Mouse (Mus musculus) limb, embryonic 13.5 days (tissue): ENCODE data around the gene Slc7a11. TPM values are rescaled to one million over a fixed set of nuclear protein-coding genes. Genes with fewer than 3 reads are reported as not detected.

Experiments used
- ATAC-seq: fragments of 200-750 bp; cut with Nextera tagmentation; 2 replicates; pipeline ENCODE4 v1.8.0; 2017; ENCODE audit warnings: low read depth, moderate number of reproducible peaks, moderate TSS enrichment; ENCODE audit not compliant: low FRiP score
- H3K27ac ChIP-seq: fragments of 300-500 bp; sonication (generic); 2 replicates; pipeline ENCODE4 v1.5.1; 2015; ENCODE audit warnings: inconsistent platforms, mild to moderate bottlenecking, moderate library complexity
- H3K27me3 ChIP-seq: fragments of 300-500 bp; sonication (generic); 2 replicates; pipeline ENCODE4 v1.6.1; 2015; ENCODE audit warnings: mild to moderate bottlenecking, inconsistent platforms
- H3K36me3 ChIP-seq: fragments of 300-500 bp; sonication (generic); 2 replicates; pipeline ENCODE4 v1.6.1; 2015; ENCODE audit warnings: inconsistent platforms, mild to moderate bottlenecking, moderate library complexity
- H3K4me1 ChIP-seq: fragments of 300-500 bp; sonication (generic); 2 replicates; pipeline ENCODE4 v1.6.1; 2015; ENCODE audit warnings: inconsistent platforms
- H3K4me2 ChIP-seq: fragments of 300-500 bp; sonication (generic); replicated peaks from 2 replicates; pipeline ENCODE4 v1.6.1; 2015; ENCODE audit warnings: inconsistent platforms, mild to moderate bottlenecking, moderate library complexity
- H3K4me3 ChIP-seq: fragments of 300-500 bp; sonication (generic); 2 replicates; pipeline ENCODE4 v1.5.1; 2015; ENCODE audit warnings: moderate library complexity, mild to moderate bottlenecking, inconsistent platforms
- H3K9ac ChIP-seq: fragments of 300-500 bp; sonication (generic); 2 replicates; pipeline ENCODE4 v1.6.1; 2015; ENCODE audit warnings: mild to moderate bottlenecking, inconsistent platforms
- H3K9me3 ChIP-seq: fragments of 300-500 bp; sonication (generic); 2 replicates; pipeline ENCODE4 v1.6.1; 2016; ENCODE audit warnings: inconsistent platforms
- WGBS: fragments of 180-500 bp; shearing (Covaris S2); methylation state at CpG from one replicate; pipeline ENCODE4 v1.1.7; 2015; 5-methylcytosine and 5-hydroxymethylcytosine counted together
- polyA plus RNA-seq: library from polyadenylated mRNA; unstranded; fragments of >200 nt; fragmentation: Nextera tagmentation; extraction: Ambion mirVana; gene quantifications from 2 replicates; pipeline ENCODE4 v1.2.1, GENCODE M21; 2015

Slc7a11 gene
- 2.0 and 2.6 TPM in 2 replicates for polyA plus RNA-seq

- Histone ChIP-seq H3K9me3 (no peaks in the 10 kb centered on the region), H3K4me2 (peak within 1 kb of the TSS; percentile 72), H3K4me3 (peak within 1 kb of the TSS; percentile 38), H3K27me3 (no peaks in the 10 kb centered on the region), H3K27ac (peak within 1 kb of the TSS; percentile 28; the same call in 1 of the 2 replicates), H3K4me1 (peaks cover 22% of the 10 kb centered on the region), H3K9ac (peak within 1 kb of the TSS; percentile 35), H3K36me3 (no peaks in the 10 kb centered on the region)
- under 1% methylated on average over 11 of the region's 11 CpGs for WGBS
- peak; percentile 51; the same call in 1 of the 2 replicates for ATAC-seq
These were observed at the start of gene Slc7a11 for GRCm38 (mm10) chr3:50443421-50443916. Slc7a11 (minus strand) TSS chr3:50443614.

- H3K4me2 ChIP-seq = no peak overlapping the region
- 95% methylated on average over 2 of the region's 2 CpGs for WGBS
- no peak for ATAC-seq
- no peak overlapping the region for H3K27ac ChIP-seq
- no peaks in the 10 kb centered on the region for H3K4me1 ChIP-seq
- no peak overlapping the region for H3K4me3 ChIP-seq
- no peaks in the 10 kb centered on the region for H3K36me3 ChIP-seq
- no peak overlapping the region for H3K9ac ChIP-seq
- peaks cover 8% of the 10 kb centered on the region; the same call in 1 of the 2 replicates for H3K9me3 ChIP-seq
- H3K27me3 ChIP-seq = no peaks in the 10 kb centered on the region
These were observed 48.3 kb upstream of the Slc7a11 start for GRCm38 (mm10) chr3:50491678-50492077.

DNA sequence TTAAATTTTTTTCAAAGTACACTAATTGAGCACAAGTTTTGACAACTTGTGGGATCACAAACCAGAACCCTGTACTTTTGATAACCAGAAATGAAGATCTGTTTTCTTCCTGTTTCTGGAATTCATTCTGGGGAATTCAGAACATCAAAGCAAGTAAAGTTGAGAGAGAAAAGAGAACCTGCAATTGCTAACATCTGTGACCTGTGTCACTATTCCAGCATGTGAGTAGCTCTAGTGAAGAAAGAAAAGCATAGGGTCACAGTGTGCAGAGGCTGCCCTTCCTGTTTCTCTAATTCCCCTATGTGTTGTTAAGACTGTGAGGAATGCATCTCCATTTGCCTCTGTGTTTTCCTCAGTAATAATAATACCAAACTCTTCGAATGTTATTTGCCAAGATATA, 40.7 kb upstream of the Slc7a11 start:
- Histone ChIP-seq H3K27me3 (no peaks in the 10 kb centered on the region), H3K9me3 (no peaks in the 10 kb centered on the region), H3K9ac (no peak overlapping the region), H3K27ac (no peak overlapping the region), H3K4me1 (peaks cover 4% of the 10 kb centered on the region; the same call in 1 of the 2 replicates), H3K4me2 (no peak overlapping the region), H3K4me3 (no peak overlapping the region), H3K36me3 (no peaks in the 10 kb centered on the region)
- WGBS = 50% methylated on average over 1 of the region's 1 CpGs
- ATAC-seq = no peak

- Histone ChIP-seq H3K27me3 (no peaks in the 10 kb centered on the region), H3K36me3 (no peaks in the 10 kb centered on the region), H3K9ac (no peak overlapping the region), H3K4me3 (no peak overlapping the region), H3K9me3 (no peaks in the 10 kb centered on the region), H3K4me2 (no peak overlapping the region), H3K27ac (no peak overlapping the region), H3K4me1 (no peaks in the 10 kb centered on the region)
- no peak for ATAC-seq
- 91% methylated on average over 2 of the region's 2 CpGs for WGBS
These were observed 18.8 kb upstream of the Slc7a11 start for GRCm38 (mm10) chr3:50462223-50462622.

- no peak overlapping the region for H3K27ac ChIP-seq
These were observed 13.7 kb upstream of the Slc7a11 start for GRCm38 (mm10) chr3:50457136-50457535.

GRCm38 (mm10) chr3:50456564-50456963, 13.2 kb upstream of the Slc7a11 start:
- no peak overlapping the region for H3K9ac ChIP-seq
- H3K4me3 ChIP-seq = no peak overlapping the region
- H3K36me3 ChIP-seq = no peaks in the 10 kb centered on the region
- no peaks in the 10 kb centered on the region for H3K4me1 ChIP-seq
- H3K4me2 ChIP-seq = no peak overlapping the region
- H3K27ac ChIP-seq = no peak overlapping the region
- 77% methylated on average over 4 of the region's 4 CpGs for WGBS
- ATAC-seq = no peak
- H3K9me3 ChIP-seq = no peaks in the 10 kb centered on the region
- H3K27me3 ChIP-seq = no peaks in the 10 kb centered on the region

More at GRCm38 (mm10) chr3:50457136-50457535, 13.7 kb upstream of the Slc7a11 start:
- no peak overlapping the region for H3K4me3 ChIP-seq
- no peak for ATAC-seq
- no peaks in the 10 kb centered on the region for H3K27me3 ChIP-seq
- H3K36me3 ChIP-seq = no peaks in the 10 kb centered on the region
- WGBS = 83% methylated on average over 5 of the region's 5 CpGs
- no peaks in the 10 kb centered on the region for H3K9me3 ChIP-seq
- no peak overlapping the region for H3K9ac ChIP-seq
- no peaks in the 10 kb centered on the region for H3K4me1 ChIP-seq
- H3K4me2 ChIP-seq = no peak overlapping the region

DNA sequence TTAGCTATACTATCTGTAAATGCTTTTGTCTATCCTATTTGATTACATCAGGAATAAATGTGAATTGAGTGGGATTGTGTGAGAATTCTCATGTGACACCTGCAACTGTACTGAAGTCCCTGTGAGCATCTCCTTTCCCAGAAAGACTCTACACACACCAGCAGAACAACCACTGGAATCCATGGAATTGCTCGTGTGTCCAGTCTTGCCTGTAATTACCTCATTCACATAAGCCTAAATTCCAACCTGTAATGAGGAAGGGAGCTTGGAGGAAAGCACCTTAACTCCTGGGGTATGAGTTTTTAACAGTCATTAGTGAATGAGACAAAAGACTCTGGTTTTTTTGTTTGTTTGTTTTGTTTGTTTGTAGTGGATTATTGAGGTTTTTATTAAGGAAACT, 12.6 kb upstream of the Slc7a11 start:
- no peak overlapping the region for H3K4me2 ChIP-seq
- H3K27ac ChIP-seq = no peak overlapping the region
- H3K4me1 ChIP-seq = no peaks in the 10 kb centered on the region
- no peaks in the 10 kb centered on the region for H3K27me3 ChIP-seq
- H3K9ac ChIP-seq = no peak overlapping the region
- ATAC-seq = no peak
- no peaks in the 10 kb centered on the region for H3K36me3 ChIP-seq
- WGBS = 53% methylated on average over 1 of the region's 1 CpGs
- no peak overlapping the region for H3K4me3 ChIP-seq
- no peaks in the 10 kb centered on the region for H3K9me3 ChIP-seq

- no peaks in the 10 kb centered on the region for H3K36me3 ChIP-seq
- no peak for ATAC-seq
- peaks cover 21% of the 10 kb centered on the region for H3K4me1 ChIP-seq
- no peaks in the 10 kb centered on the region for H3K9me3 ChIP-seq
- WGBS = 70% methylated on average over 10 of the region's 10 CpGs
- H3K27me3 ChIP-seq = no peaks in the 10 kb centered on the region
- H3K9ac ChIP-seq = no peak overlapping the region
- no peak overlapping the region for H3K27ac ChIP-seq
- H3K4me3 ChIP-seq = no peak overlapping the region
- H3K4me2 ChIP-seq = no peak overlapping the region
These were observed 1.8 kb upstream of the Slc7a11 start for GRCm38 (mm10) chr3:50445050-50445775.

DNA sequence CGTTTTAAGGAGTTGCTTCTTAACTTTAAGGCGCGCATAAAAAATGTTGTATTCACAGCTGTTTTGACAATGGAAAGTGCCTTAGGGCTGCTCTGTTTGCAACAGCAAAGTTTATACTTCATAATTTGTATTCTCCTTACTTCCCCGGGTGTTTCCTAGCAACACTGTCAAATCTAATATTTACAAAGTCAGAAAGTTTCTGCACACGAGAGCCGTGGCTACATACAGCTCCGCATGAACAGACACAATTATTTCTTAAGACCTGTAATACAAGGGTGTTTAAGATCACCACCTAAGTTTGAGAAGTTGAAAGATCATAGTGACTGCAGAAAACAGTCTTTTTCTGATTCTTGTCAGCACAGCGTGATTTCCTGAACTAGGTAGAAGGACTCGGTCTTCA, 528 bp upstream of the Slc7a11 start:
- WGBS = 17% methylated on average over 9 of the region's 9 CpGs
- Histone ChIP-seq H3K9ac (peak overlapping the region; percentile 35; the same call in 1 of the 2 replicates), H3K36me3 (no peaks in the 10 kb centered on the region), H3K4me1 (peaks cover 22% of the 10 kb centered on the region), H3K4me2 (peak overlapping the region; percentile 72), H3K9me3 (no peaks in the 10 kb centered on the region), H3K27ac (no peak overlapping the region), H3K4me3 (peak overlapping the region; percentile 38), H3K27me3 (no peaks in the 10 kb centered on the region)
- ATAC-seq = no peak

- H3K9ac ChIP-seq = peak overlapping the region; percentile 35
- WGBS = 46% methylated on average over 19 of the region's 19 CpGs
- no peaks in the 10 kb centered on the region for H3K27me3 ChIP-seq
- no peaks in the 10 kb centered on the region for H3K36me3 ChIP-seq
- peak overlapping the region; percentile 38 for H3K4me3 ChIP-seq
- H3K27ac ChIP-seq = peak overlapping the region; percentile 28; the same call in 1 of the 2 replicates
- H3K4me2 ChIP-seq = peak overlapping the region; percentile 72
- no peak for ATAC-seq
- H3K4me1 ChIP-seq = peaks cover 22% of the 10 kb centered on the region
- H3K9me3 ChIP-seq = no peaks in the 10 kb centered on the region
These were observed 797 bp downstream of the Slc7a11 start for GRCm38 (mm10) chr3:50442341-50443292.

DNA sequence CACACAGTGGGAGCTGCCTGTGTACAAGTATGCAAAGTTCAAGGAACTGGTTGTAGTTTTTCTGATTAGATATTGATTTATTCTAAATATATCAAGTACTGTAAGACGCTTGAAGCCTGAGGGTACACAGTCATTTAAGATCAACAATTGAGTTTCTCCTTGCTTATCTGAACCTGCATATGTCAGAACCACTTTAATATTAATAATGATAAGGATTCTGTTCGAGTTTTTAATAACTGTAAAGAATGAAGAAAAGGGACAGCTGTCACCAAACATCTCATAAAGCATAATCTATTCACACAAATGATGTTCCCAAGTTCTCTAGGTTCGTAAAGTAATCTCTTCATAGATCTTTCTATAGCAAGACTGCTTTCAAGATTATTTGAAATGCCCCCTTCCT, 2.1 kb downstream of the Slc7a11 start:
- H3K36me3 ChIP-seq = no peaks in the 10 kb centered on the region
- H3K4me1 ChIP-seq = peaks cover 22% of the 10 kb centered on the region
- 0 out of 2 replicates have a peak overlapping the region, but pooled peaks have one; percentile 3 for H3K4me2 ChIP-seq
- no peak overlapping the region for H3K4me3 ChIP-seq
- WGBS = 84% methylated on average over 3 of the region's 3 CpGs
- no peak overlapping the region for H3K9ac ChIP-seq
- no peak for ATAC-seq
- no peak overlapping the region for H3K27ac ChIP-seq
- H3K27me3 ChIP-seq = no peaks in the 10 kb centered on the region
- no peaks in the 10 kb centered on the region for H3K9me3 ChIP-seq

DNA sequence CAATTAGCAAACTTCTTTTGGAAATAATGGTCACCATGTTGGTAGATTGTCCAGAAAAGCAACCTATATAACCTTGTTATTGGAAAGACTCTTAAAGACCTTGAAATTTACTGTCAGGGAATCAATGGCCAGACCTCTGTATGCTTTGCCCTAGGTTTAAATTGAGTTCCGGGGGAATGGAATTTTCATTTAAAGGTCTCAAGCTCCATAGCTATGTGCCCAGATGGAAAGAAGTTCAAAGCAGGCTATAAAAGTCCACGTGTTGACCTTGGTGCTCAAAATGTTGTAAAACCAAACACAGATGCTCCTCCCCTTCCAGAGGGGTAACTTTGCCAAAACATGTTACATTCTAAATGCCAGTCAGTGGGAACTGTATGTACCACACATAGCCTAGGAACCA, 3.0 kb downstream of the Slc7a11 start:
- H3K36me3 ChIP-seq = no peaks in the 10 kb centered on the region
- H3K9ac ChIP-seq = no peak overlapping the region
- WGBS = 12% methylated on average over 2 of the region's 2 CpGs
- peaks cover 22% of the 10 kb centered on the region for H3K4me1 ChIP-seq
- H3K27ac ChIP-seq = no peak overlapping the region
- no peak overlapping the region for H3K4me2 ChIP-seq
- no peaks in the 10 kb centered on the region for H3K9me3 ChIP-seq
- no peaks in the 10 kb centered on the region for H3K27me3 ChIP-seq
- ATAC-seq = 0 out of 2 replicates have a peak, but pooled peaks have one; percentile 21
- H3K4me3 ChIP-seq = no peak overlapping the region
